Mouse (Mus musculus) brain, embryonic 14.5 days (tissue): ENCODE measurements around the gene Pkd1l2.

Source experiments
- CTCF ChIP-seq: fragments of 200-500 bp; IDR thresholded peaks from 2 replicates; pipeline ENCODE4 v1.5.1; 2012; ENCODE audit warnings: inconsistent platforms, mild to moderate bottlenecking, moderate library complexity, borderline replicate concordance; ENCODE audit not compliant: insufficient read depth, insufficient read length; ENCODE audit errors: extremely low read depth
- POLR2A ChIP-seq: fragments of 200-500 bp; IDR thresholded peaks from 2 replicates; pipeline ENCODE4 v1.6.1; 2012; ENCODE audit warnings: mild to moderate bottlenecking, inconsistent platforms, borderline replicate concordance; ENCODE audit not compliant: poor library complexity, insufficient read depth, insufficient read length, severe bottlenecking; ENCODE audit errors: extremely low read depth

GRCm38 (mm10) chr8:116969531-116969930 is 112.7 kb downstream of the Pkd1l2 start:
- TF ChIP-seq CTCF (no peak), POLR2A (no peak)
